Mouse (Mus musculus): ENCODE data around the gene Olfr761. TPM values are rescaled to one million over a fixed set of nuclear protein-coding genes. Genes with fewer than 3 reads are reported as not detected.
"Not testable (repeated sequence)": the region's sequence is repeated elsewhere in the genome, so short reads cannot be mapped to it uniquely, and the experiment has no call there.

The Olfr761 gene
- total RNA-seq (2021), result not detected
- long read RNA-seq, experiment 1, result 0 reads
- long read RNA-seq, experiment 2, result 0 reads

- DNase-seq (ENCODE audit: low spot score in 2 of 2), result no peak
Observed at GRCm38 (mm10) chr17:37952979-37953378, at the start of gene Olfr761. Gene Olfr761 (minus strand): TSS chr17:37953079.

GRCm38 (mm10) chr17:37995635-37996307 lies 42.9 kb upstream of the Olfr761 start:
- no peak for DNase-seq (ENCODE audit: low spot score in 2 of 2)

GRCm38 (mm10) chr17:37990453-37990961 lies 37.6 kb upstream of the Olfr761 start:
- no peak for DNase-seq (ENCODE audit: low spot score in 2 of 2)

GRCm38 (mm10) chr17:37973591-37973990 lies 20.7 kb upstream of the Olfr761 start:
- no peak for DNase-seq (ENCODE audit: low spot score in 2 of 2)

GRCm38 (mm10) chr17:37920248-37920647 lies 32.6 kb downstream of the Olfr761 start, which contains the start of gene Olfr128:
Gene Olfr128 (plus strand): TSS chr17:37920548.
- no peak for DNase-seq (ENCODE audit: low spot score in 2 of 2)

GRCm38 (mm10) chr17:37906821-37907220 lies 46.1 kb downstream of the Olfr761 start:
- not testable (repeated sequence) for DNase-seq (ENCODE audit: low spot score in 2 of 2)

Other genes with a start within 250 kb of the Olfr761 start
- gene Olfr120, start 231.3 kb downstream of the Olfr761 start, total RNA-seq (2021), result not detected
- not detected for gene Olfr121, start 204.2 kb downstream of the Olfr761 start, total RNA-seq (2021)
- not detected for gene Olfr122, start 184.5 kb downstream of the Olfr761 start, total RNA-seq (2021)
- gene Olfr123, start 159.6 kb downstream of the Olfr761 start, total RNA-seq (2021), result not detected
- not detected for gene Olfr124, start 153.2 kb downstream of the Olfr761 start, total RNA-seq (2021)
- gene Olfr125, start 120.1 kb downstream of the Olfr761 start, total RNA-seq (2021), result not detected
- not detected for gene Olfr126, start 105.6 kb downstream of the Olfr761 start, total RNA-seq (2021)
- not detected for gene Olfr127, start 52.6 kb downstream of the Olfr761 start, total RNA-seq (2021)
- not detected for gene Olfr128, start 32.5 kb downstream of the Olfr761 start, total RNA-seq (2021)
- not detected for gene Olfr129, start 107.0 kb upstream of the Olfr761 start, total RNA-seq (2021)
- not detected for gene Olfr130, start 110.8 kb upstream of the Olfr761 start, total RNA-seq (2021)
- gene Olfr131, start 135.6 kb upstream of the Olfr761 start, total RNA-seq (2021), result not detected
- not detected for gene Olfr132, start 181.4 kb upstream of the Olfr761 start, total RNA-seq (2021)
- gene Olfr133, start 192.2 kb upstream of the Olfr761 start, total RNA-seq (2021), result not detected
- gene Olfr134, start 218.3 kb upstream of the Olfr761 start, total RNA-seq (2021), result not detected